Mouse (Mus musculus) hindbrain, embryonic 11.5 days (tissue): ENCODE measurements around the gene Kcnk5. TPM values are rescaled to one million over a fixed set of nuclear protein-coding genes. Genes with fewer than 3 reads are reported as not detected.

Experiments
- ATAC-seq: fragments of 200-750 bp; cut with Nextera tagmentation; 2 replicates; pipeline ENCODE4 v1.8.0; 2017; ENCODE audit warnings: mild to moderate bottlenecking, moderate TSS enrichment, moderate library complexity; ENCODE audit not compliant: low FRiP score
- DNase-seq: peaks from one replicate; pipeline ENCODE4 v3.0.0-alpha.2; 2015; ENCODE audit warnings: low spot score
- H3K27ac ChIP-seq: fragments of 300-500 bp; sonication (generic); 2 replicates; pipeline ENCODE4 v1.5.1; 2014; ENCODE audit warnings: mild to moderate bottlenecking, low read depth, low read length
- H3K27me3 ChIP-seq: fragments of 300-500 bp; sonication (generic); 2 replicates; pipeline ENCODE4 v1.6.1; 2014; ENCODE audit warnings: mild to moderate bottlenecking, low read length, moderate library complexity, mixed read lengths; ENCODE audit not compliant: control insufficient read depth, insufficient read depth
- H3K36me3 ChIP-seq: fragments of 300-500 bp; sonication (generic); 2 replicates; pipeline ENCODE4 v1.6.1; 2014; ENCODE audit warnings: mild to moderate bottlenecking, low read length, moderate library complexity, mixed read lengths; ENCODE audit not compliant: control insufficient read depth, insufficient read depth
- H3K4me1 ChIP-seq: fragments of 300-500 bp; sonication (generic); replicated peaks from 2 replicates; pipeline ENCODE4 v1.6.1; 2014; ENCODE audit warnings: low read length, mixed read lengths; ENCODE audit not compliant: control insufficient read depth, insufficient read depth
- H3K4me2 ChIP-seq: fragments of 300-500 bp; sonication (generic); replicated peaks from 2 replicates; pipeline ENCODE4 v1.6.1; 2014; ENCODE audit warnings: mild to moderate bottlenecking, low read depth, low read length
- H3K4me3 ChIP-seq: fragments of 300-500 bp; sonication (generic); 2 replicates; pipeline ENCODE4 v1.5.1; 2014; ENCODE audit warnings: low read depth, low read length
- H3K9ac ChIP-seq: fragments of 300-500 bp; sonication (generic); 2 replicates; pipeline ENCODE4 v1.6.1; 2014; ENCODE audit warnings: low read depth, low read length
- H3K9me3 ChIP-seq: fragments of 300-500 bp; sonication (generic); 2 replicates; pipeline ENCODE4 v1.6.1; 2016; ENCODE audit warnings: low read length; ENCODE audit not compliant: control insufficient read depth
- WGBS: fragments of 180-500 bp; shearing (Covaris S2); extraction: QIAGEN DNeasy Blood & Tissue Kit; methylation state at CpG from one replicate; pipeline ENCODE4 v1.1.7; 2014; 5-methylcytosine and 5-hydroxymethylcytosine counted together
- polyA plus RNA-seq: library from polyadenylated mRNA; unstranded; fragments of >200 nt; fragmentation: Nextera tagmentation; extraction: Ambion mirVana; gene quantifications from 2 replicates; pipeline ENCODE4 v1.2.1, GENCODE M21; 2014

Kcnk5 gene
- polyA plus RNA-seq, 1 experiment from 2014 or later = 4.6 TPM

GRCm38 (mm10) chr14:20209926-20210325, 28.3 kb upstream of the Kcnk5 start:
- no peak overlapping the region for H3K4me2 ChIP-seq
- H3K27ac ChIP-seq = no peak overlapping the region
- H3K4me1 ChIP-seq = 0 out of 2 replicates have a peak, but pooled peaks cover 3% of the 10 kb centered on the region
- no peak overlapping the region for H3K4me3 ChIP-seq
- no peak overlapping the region for H3K9ac ChIP-seq
- no peak for ATAC-seq
- no peaks in the 10 kb centered on the region for H3K27me3 ChIP-seq
- no peaks in the 10 kb centered on the region for H3K9me3 ChIP-seq
- no peaks in the 10 kb centered on the region for H3K36me3 ChIP-seq
- WGBS = 82% methylated on average over 7 of the region's 7 CpGs
- DNase-seq = no peak

GRCm38 (mm10) chr14:20208435-20208834, 26.8 kb upstream of the Kcnk5 start:
- Histone ChIP-seq H3K36me3 (no peaks in the 10 kb centered on the region), H3K4me1 (0 out of 2 replicates have a peak, but pooled peaks cover 3% of the 10 kb centered on the region), H3K9ac (no peak overlapping the region), H3K9me3 (no peaks in the 10 kb centered on the region), H3K27me3 (no peaks in the 10 kb centered on the region), H3K4me3 (no peak overlapping the region), H3K4me2 (no peak overlapping the region), H3K27ac (no peak overlapping the region)
- WGBS = 17% methylated on average over 6 of the region's 6 CpGs
- ATAC-seq (no peak), DNase-seq (peak; percentile 49)

- ATAC-seq (no peak), DNase-seq (no peak)
- Histone ChIP-seq H3K36me3 (no peaks in the 10 kb centered on the region), H3K27ac (no peak overlapping the region), H3K4me2 (no peak overlapping the region), H3K9ac (no peak overlapping the region), H3K4me1 (0 out of 2 replicates have a peak, but pooled peaks cover 3% of the 10 kb centered on the region), H3K9me3 (no peaks in the 10 kb centered on the region), H3K4me3 (no peak overlapping the region), H3K27me3 (no peaks in the 10 kb centered on the region)
- 88% methylated on average over 4 of the region's 4 CpGs for WGBS
These were observed 24.1 kb upstream of the Kcnk5 start for GRCm38 (mm10) chr14:20205747-20206146.

- Histone ChIP-seq H3K9me3 (no peaks in the 10 kb centered on the region), H3K4me2 (no peak overlapping the region), H3K4me1 (0 out of 2 replicates have a peak, but pooled peaks cover under 1% of the 10 kb centered on the region), H3K36me3 (no peaks in the 10 kb centered on the region), H3K9ac (no peak overlapping the region), H3K27ac (no peak overlapping the region), H3K4me3 (no peak overlapping the region), H3K27me3 (no peaks in the 10 kb centered on the region)
- ATAC-seq (no peak), DNase-seq (no peak)
- WGBS = 67% methylated on average over 4 of the region's 4 CpGs
These were observed 21.7 kb upstream of the Kcnk5 start for GRCm38 (mm10) chr14:20203301-20203700.

GRCm38 (mm10) chr14:20202655-20203181, 21.1 kb upstream of the Kcnk5 start:
- WGBS = 92% methylated on average over 5 of the region's 5 CpGs
- ATAC-seq (no peak), DNase-seq (no peak)
- Histone ChIP-seq H3K4me1 (no peaks in the 10 kb centered on the region), H3K27me3 (no peaks in the 10 kb centered on the region), H3K9me3 (no peaks in the 10 kb centered on the region), H3K27ac (no peak overlapping the region), H3K36me3 (no peaks in the 10 kb centered on the region), H3K9ac (no peak overlapping the region), H3K4me2 (no peak overlapping the region), H3K4me3 (no peak overlapping the region)

GRCm38 (mm10) chr14:20201066-20201683, 19.6 kb upstream of the Kcnk5 start:
- Histone ChIP-seq H3K27me3 (no peaks in the 10 kb centered on the region), H3K4me3 (no peak overlapping the region), H3K9me3 (no peaks in the 10 kb centered on the region), H3K36me3 (no peaks in the 10 kb centered on the region), H3K9ac (no peak overlapping the region), H3K4me2 (no peak overlapping the region), H3K27ac (no peak overlapping the region), H3K4me1 (no peaks in the 10 kb centered on the region)
- ATAC-seq (no peak), DNase-seq (no peak)
- WGBS = 60% methylated on average over 8 of the region's 8 CpGs

GRCm38 (mm10) chr14:20193103-20193715, 11.6 kb upstream of the Kcnk5 start:
- Histone ChIP-seq H3K9me3 (no peaks in the 10 kb centered on the region), H3K9ac (no peak overlapping the region), H3K4me2 (no peak overlapping the region), H3K4me3 (no peak overlapping the region), H3K36me3 (no peaks in the 10 kb centered on the region), H3K27ac (no peak overlapping the region), H3K4me1 (no peaks in the 10 kb centered on the region), H3K27me3 (no peaks in the 10 kb centered on the region)
- no peak for DNase-seq
- WGBS = 76% methylated on average over 4 of the region's 4 CpGs
- ATAC-seq = no peak

GRCm38 (mm10) chr14:20191136-20191735, 9.6 kb upstream of the Kcnk5 start:
- Histone ChIP-seq H3K9ac (no peak overlapping the region), H3K9me3 (no peaks in the 10 kb centered on the region), H3K4me1 (no peaks in the 10 kb centered on the region), H3K4me2 (no peak overlapping the region), H3K27me3 (no peaks in the 10 kb centered on the region), H3K27ac (no peak overlapping the region), H3K4me3 (no peak overlapping the region), H3K36me3 (no peaks in the 10 kb centered on the region)
- ATAC-seq = no peak
- WGBS = 84% methylated on average over 5 of the region's 5 CpGs
- DNase-seq = no peak
